Mouse (Mus musculus) right cerebral cortex, postnatal 25 days (tissue): ENCODE measurements around the gene Ngfr.

Source experiments
- DNase-seq: peaks from one replicate; pipeline ENCODE4 v3.0.0; 2022

Ngfr gene

DNA sequence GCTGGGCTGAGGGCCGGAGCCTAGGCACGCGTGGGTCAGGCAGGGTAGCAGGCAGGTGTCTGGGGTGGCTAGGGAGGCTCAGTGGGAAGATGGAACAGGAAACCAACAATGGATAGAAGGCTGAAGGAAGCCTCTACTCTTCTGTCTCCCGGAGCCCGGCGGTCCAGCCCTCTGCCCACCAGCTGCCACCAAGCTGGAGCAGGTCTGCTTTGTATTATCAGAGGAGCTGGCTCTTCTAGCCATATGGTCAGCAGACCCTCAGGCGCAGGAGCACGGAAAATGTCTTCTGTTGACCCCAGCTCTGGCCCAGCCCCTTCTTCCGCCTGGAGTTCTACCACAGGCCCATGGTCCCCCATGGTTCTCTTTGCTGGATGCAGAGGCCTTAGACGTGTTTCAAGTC, 22.2 kb downstream of the Ngfr start:
- no peak for DNase-seq

DNA sequence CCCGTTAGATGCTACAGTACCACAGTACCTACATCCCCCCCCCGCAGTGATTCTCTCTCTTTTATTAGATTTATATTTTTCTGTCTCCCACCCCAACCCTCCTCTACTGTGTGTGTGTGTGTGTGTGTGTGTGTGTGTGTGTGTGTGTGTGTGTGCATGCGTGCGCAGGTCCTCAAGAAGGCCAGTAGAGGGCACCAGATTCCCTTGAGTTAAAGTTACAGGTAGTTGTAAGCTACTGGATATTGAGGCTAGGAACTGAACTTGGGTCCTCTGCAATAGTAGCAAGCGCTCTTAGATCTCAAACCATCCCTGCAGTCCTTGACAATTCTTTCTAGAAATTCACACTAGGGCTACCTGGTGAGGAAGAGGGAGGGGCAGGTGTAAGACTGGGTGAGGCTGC, 23.7 kb downstream of the Ngfr start:
- no peak for DNase-seq

DNA sequence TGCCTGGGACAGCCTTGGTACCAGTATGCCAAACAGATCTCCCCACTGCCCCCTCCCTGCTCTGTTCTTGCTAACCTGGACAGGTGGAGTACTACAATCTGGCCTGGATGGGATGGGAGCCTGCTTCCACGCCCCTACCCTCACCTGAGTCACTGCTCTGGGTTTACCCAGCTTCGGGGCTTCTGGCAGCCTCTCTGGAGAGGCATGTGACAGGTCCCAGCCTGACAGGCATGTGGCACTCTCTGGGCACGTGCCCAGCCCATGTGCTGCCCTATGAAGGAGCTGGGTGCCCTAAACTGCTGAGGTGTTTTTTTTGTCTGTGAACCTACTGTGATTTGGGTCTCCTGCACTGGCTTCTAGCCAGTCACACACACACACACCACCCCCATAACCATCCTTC, 26.8 kb downstream of the Ngfr start:
- DNase-seq, result no peak

DNA sequence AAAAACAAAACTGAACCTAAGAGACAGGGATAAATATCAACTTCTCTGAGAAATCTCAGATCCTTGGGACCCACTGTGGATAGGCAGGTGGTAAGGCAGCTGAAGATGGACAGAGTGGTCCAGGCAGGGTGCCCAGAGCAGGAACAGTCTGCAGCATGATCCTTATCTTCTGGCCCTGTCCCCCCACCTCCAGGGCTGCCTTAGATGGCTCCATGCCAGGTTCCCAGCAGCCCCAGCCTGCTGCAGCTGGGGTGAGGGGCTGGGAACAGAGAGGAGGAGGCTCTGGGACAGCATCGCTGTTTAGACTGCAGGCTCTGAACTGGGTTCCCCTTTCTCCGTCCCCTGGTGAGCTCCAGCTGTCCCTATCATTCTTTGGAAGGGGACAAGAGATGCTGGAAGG, 27.8 kb downstream of the Ngfr start:
- no peak for DNase-seq

DNA sequence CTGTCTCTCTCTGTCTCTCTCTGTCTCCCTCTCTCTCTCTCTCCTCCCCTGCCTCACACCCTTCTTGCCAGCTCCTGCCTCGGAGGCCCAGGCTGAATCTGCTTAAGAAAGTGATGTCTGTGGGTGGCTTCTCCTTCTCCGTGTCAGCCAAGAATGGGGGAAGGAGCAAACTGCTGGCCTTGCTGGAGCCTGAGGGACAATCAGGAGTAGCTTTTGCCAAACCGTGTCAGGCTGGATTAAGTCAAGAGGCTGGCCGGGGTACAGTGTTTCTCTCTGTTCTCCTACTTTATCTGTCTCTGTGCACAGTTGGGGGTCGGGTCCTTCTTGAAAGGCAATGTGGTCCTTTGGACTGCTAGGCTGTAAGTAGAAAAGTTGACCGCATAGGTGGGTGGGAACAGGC, 29.8 kb downstream of the Ngfr start:
- no peak for DNase-seq

DNA sequence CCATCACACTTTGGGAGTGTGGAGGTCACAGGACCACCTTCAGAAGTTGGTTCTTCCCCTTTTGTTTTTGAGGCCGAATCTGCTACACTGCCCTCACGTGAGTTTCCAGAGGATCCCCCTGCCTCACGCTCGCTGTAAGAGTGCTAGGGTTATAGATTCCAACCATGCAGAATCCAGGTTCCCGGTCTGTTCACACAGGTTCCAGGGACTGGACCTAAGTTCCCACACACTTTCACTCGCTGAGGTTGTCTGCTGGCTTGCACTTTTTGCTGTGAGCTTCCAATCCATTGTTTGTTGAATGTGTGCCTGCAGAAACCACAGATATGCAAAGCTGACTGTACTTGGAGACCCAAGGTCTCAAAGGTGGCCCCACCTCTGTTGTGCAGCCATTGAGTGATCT, 30.5 kb downstream of the Ngfr start:
- DNase-seq, result no peak

DNA sequence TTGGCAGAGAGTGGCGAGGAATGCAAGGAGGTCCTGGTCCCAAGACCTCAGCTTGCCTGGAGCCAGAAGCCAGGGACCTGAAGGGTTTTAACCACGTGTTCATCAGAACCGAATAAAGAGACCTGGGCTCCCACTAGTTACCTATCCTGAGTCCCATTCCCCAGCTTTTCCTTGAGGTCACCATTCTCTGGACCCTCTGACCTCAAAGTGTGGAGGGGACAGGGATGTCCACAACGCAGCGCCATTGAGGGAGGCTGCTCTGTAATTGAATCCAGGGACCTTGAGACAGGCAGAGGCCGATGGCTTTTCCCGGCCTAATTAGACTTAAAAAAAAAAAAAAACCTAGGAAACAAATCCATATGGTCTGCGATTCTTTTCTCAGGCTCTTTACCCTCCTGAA, 32.3 kb downstream of the Ngfr start:
- DNase-seq, result no peak

DNA sequence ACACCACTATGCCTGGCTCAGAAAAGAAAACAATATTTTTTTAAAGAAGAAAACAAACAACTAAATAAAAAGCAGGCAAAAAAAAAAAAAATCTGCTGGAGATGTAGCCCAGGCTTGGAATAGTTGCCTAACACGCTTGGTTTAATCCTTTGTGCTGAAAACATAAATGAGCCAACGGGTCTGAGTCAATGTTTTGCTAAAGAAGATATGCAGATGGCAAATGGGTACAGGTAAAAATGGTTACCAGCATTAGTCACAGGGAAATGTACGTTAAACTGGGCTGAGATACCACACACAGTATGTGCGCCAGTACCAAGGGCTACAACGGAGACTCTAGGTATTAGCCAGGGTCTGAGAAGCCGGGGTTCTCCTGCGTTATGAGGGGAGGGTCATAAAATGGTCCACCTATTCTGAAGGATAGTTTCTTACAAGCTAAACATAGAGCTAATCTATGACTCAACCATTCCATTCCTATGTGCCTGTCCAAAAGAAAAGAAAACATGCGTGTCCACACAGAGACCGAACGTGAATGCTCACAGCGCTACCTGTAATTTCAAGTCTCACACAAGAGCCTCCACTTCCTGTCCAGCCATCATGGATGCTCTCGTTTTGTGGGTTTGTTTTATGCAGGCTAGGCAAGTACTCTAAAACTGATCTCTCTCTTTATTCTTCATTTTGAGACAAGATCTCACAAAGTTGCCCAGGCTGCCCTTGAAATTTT, 37.1 kb downstream of the Ngfr start:
- no peak for DNase-seq

DNA sequence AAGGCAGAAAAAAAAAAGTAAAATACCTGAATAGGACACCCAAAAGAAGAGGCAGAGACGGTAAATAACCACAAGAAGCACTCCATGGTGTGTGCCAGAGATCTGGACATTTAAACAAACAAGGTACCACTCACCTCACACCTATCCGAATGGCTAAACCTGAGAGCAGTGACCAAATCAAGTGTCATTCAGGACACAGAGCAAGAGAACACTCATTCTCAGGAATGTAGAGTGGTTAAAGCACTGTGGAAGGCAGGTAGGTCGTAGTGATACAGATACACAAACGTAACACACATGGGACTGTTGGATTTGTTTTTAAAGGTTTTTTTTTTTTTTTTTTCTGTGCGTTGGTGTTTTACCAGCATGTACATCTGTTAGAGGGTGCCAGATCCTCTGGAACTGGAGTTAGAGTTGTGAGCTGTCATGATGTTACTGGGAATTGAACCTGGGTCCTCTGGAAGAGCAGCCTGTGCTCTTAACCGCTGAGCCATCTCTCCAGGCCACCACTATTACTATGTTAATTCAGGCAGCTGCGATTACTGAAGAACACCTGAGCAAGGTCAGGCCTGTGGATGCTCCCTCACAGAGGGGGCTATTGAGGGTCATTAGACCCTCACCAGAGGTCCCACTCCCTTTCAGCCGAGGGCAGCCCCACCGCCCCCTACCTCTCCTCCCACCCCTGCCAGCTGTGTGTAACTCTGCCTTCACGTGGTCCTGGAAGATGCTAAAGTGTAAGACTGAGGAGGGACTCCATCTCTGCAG, 41.3 kb downstream of the Ngfr start:
- DNase-seq, result no peak

DNA sequence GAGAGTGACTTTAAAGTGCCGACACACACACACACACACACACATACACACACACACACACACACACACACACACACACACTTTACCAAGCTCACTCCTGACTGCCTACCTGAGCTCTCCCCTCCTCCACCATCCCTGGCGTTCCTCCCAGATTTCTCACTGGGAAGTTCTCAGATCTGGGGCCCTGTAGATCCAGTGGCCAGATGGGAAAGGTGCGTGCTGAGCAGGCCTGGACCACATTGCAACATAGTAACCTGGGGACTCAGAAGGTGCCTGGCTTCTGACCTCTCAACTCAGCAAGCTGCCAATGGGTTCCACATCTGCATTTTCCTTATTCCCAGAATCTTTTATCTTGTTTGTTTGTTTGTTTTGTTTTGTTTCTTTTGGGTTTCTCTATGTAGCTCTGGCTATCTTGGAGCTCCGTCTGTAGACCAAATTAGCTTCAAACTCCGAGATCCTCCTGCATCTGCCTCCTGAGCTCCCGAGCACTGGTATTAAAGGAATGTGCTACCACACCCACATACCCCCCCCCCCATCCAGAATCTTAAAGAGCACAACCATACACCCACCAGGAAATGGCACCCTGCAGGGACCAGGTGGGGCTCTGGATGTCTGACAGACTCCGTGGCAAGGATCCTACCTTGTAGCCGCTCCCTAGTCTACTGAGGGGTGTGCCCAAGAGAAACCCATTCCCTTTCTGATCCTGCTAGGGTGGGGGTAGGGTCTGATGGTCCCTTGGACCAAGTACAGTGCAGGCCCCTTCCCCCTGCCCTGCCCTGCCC, 42.8 kb downstream of the Ngfr start:
- no peak for DNase-seq

DNA sequence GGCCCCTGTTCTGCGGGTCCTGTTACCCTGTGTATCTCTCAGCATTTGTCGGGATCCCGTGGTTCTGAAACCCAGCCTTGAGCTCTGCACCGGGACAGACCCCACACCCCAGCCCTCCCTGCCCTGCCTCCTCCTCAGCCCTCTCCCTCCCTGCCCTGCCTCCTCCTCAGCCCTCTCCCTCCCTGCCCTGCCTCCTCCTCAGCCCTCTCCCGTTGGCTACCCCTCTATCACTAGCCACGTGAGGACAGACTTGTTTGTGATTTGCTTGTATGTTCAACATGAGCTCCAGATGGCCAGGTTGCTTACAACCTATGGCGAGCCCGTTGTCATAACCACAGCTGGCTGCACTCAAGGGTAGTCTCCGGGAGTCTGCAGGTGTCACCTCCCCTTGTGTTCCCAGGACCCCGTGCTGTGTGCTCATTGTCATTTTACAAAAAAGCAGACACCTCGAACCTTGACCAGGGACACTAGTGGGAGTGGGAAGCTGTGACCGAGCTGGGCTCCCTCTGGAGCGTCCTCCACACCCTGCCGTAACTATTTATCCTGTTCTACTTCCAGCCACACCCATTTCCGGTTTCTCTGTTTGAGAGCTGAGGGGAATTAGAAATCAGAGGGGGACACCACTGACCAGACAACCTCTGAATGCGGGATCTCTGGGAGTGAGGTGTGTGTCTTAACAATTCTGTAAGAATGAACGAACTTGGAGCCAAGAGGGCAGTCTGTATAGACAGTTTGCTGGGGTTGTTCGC, 46.7 kb downstream of the Ngfr start:
- no peak for DNase-seq

DNA sequence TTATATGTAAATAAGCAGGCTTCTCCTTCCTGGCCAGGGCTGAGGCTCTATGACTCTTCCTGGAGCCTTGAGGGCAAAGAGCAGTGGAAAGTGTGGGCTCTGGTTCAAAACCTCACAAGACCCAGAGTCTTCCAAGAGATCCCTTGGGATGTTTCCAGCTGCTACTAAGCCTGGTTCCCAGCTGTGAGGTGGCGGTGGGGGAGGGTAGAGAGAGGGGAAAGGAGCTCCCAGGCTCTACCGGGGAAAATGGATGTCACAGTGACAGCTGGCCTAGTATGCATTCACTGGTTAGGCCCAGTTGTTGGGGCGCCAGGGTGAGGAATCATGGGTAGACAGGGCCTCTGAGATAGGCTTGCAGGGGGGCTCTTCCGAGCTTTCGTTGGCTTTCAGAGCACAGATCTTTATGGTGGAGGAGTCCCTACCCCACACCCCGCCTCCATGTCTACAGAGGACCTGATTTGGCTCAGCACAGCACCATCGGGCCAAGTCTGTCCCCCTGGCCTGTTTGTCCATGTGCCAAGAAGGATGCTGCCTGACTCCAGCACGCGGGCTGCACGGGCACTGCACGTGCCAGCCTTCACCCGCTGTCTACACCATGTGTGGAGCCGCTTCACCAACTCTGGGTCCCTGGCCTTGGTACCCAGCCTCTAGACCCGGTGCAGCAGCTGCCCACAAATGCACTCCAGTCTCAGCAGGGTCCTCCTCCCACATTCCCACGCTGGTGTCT, 49.0 kb downstream of the Ngfr start:
- DNase-seq, result no peak

DNA sequence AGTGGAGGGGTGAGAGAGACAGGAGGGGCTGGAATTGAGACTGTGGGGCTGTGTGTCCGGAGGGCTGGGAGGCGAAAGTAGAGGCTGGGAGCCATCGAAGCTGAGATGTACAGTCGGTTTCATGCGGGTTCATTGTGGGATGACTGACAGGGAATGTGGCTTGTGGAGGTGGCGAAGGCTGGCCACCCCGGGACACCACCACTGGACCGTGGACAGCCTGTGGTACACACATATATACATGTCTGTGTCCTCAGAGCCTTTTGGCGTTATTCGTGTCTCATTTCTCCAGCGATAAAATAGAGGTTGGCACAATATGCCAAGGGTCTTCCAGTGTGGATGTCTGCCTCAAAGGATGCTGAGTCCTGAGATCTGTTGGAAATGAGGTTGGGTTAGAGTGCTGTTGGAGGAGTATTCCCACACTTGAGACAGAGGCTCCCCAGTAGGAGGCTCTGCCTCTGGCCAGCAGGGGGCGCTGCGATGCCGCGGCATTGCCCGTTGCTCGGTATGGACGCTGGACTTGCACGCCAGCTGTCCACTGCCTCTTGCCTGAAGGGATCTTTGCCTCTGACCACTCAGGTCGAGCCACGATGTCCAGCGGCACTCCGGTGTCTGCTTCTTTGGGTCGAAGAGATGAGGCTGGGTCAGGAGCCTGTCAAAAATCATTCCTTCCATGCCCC, 53.9 kb downstream of the Ngfr start:
- peak; percentile 85 for DNase-seq

DNA sequence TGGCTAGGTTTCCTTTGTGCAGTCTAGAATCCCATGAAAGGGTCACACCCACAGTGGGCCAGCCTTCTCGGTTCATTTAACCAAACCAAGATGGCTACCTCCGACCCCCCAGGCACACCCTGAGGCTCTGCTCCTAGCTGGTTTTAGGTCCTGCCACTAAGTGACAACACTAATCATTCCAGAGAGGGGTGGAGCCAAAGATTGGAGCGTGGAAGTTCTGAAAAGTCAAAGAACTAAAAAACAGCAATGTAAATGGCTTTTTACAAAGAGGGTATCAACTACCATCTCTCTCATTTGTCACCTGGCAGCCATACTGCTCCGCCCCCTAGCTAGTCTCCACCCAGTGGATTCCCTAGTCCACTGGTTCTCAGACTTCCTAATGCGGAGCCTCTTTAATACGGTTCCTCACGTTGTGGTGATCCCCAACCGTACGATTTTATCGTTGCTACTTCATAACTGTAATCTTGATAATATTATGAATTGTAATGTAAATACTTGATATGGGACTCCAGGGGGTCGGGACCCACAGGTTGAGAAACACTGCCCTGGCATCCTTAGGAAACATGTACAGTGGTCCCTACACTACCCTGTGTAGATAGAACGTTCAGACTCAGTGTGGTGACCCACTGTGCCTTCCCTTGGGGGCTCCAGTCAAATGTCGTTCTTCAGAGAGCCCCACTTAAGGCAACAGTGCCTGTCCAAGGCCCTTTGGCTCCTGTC, 55.0 kb downstream of the Ngfr start:
- DNase-seq, result no peak

DNA sequence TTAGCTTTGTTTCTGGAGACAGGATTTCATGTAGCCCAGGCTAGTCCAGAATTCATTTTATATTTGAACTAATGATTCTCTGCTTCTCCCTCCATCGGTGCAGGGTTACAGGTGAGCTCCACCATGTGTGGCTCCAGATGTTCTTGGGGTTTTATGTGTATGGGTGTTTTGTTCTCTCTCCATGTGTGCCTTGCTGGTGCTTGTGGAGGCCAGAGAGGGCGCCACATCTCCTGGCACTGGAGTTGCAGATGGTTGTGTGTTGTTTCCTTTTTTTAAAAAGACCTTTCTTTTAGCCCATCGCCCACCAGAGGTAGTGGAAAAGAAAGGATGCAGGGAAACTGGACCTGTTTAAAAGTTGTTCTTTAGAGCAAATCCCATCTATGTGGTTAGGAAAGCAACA, 59.3 kb downstream of the Ngfr start:
- DNase-seq, result no peak

DNA sequence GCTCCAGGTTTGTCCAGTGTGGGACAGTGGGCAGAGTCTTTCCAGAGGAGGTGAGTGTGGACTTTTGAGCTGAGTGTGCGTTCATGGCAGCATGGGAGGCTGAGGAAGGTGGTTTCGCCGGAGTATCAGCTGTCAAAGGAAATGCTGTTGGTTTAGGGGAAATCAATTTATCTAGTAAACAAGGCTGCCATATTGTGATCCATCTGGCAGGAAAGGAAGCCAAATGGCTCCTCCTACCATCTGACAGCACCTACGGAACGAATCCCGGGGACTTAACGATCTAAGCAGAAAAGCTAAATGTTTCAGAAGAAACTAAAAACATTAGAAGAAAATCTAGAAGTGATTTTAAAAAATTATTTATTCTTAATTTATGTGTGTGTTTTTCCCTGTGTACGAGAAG, 60.2 kb downstream of the Ngfr start:
- DNase-seq, result no peak

DNA sequence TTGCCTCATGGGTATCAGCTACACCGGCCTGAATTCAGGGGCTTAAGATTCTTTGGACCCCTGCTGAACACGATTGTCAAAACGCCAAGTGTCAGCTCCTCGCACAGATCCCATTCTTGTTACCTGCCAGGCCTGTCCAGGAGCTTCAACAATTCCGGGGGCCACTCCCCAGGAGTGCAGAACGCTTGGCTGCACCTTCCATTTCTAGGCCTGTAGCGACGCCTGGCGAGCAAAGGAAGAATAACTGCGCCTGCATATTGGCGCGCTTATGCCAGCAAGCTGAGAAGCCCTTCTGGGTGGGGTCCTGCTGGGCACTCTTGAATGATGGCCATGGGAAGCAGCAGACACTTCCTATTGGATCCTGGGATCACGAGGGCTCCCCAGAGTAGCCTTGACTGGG, 66.0 kb downstream of the Ngfr start:
- peak; percentile 65 for DNase-seq

DNA sequence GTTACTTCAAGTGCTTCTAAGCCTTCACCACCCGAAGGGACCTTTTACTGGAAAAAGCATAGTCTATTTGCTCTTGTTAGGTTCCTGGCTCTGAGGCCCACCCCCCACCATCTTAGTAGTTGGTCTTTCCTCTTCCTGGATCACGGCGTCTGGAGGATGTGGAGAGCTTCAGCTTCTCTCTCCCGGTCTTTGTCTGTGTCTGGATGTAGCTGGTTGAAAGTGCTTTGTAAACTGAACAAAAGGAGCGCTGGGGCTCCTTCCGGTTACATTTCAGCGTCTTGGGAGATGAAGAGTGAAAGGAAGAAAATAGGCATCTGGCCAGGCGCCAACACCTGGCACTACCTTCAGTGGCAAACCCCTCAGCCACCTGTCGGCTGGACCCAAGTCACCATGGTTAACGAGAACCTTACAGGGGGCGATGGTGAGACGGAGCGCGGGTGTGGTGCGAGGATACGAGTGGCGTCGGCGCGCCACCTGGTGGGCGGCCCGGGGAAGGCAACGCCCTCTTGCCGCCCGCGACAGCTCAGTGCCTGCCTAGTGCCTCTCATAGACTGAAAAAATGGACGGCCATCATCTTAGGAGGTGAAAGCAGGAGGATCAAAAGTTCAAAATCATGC, 67.0 kb downstream of the Ngfr start:
- peak; percentile 87 for DNase-seq

DNA sequence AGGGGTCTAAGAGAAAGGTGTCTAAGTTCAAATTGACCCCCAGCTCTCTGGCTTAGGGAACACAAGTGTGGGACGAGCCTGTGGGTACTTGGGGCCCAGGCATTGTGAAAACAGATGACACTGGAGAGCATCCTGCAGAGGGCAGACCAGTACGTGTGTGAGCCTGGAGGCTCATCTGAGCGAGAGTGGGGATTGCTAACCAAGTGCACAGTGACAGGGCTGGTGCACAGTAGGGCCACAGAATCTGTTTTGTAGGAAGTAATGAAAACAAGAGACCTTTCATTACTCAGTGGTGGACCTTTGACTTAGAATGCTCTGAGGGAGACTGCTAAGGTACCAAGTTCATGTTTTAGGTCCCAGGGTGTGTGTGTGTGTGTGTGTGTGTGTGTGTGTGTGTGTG, 67.5 kb downstream of the Ngfr start:
- no peak for DNase-seq

DNA sequence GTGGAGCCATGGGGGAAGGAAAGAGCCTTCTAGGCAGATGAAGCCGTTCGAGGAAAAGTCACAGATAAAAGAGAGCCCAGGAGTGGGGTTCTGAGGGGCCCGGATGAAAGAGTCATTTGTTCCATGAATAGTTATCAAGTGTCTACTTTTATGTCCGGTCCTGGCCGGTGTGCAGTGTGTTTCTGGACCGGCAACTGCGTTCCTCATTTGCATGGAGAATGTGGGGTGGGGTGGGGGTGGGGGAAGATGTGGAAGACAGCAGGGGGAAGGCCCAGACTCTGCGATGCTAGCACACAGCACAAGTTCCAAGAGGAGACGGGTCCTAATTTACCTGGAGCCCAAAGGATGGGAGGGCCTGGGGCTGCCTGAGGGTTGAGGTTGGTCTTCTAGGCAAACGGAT, 68.2 kb downstream of the Ngfr start:
- no peak for DNase-seq
